Mouse (Mus musculus): ENCODE data around the gene Nrxn1. TPM values are rescaled to one million over a fixed set of nuclear protein-coding genes. Genes with fewer than 3 reads are reported as not detected.

The Nrxn1 gene
- polyA plus RNA-seq, 1 experiment from 2014 or later, result 2.1 TPM

GRCm38 (mm10) chr17:90271165-90271564, 821.7 kb downstream of the Nrxn1 start:
- WGBS, result 31% methylated on average over 4 of the region's 4 CpGs

GRCm38 (mm10) chr17:90269143-90269542, 823.7 kb downstream of the Nrxn1 start:
- ATAC-seq (ENCODE audit: insufficient read depth) (no peak), DNase-seq (peak; percentile 27)
- Histone ChIP-seq H3K9ac (no peak overlapping the region), H3K27ac (ENCODE audit: low read depth) (no peak overlapping the region), H3K4me1 (ENCODE audit: insufficient read depth) (no peaks in the 10 kb centered on the region), H3K27me3 (ENCODE audit: insufficient read depth, low read length) (no peaks in the 10 kb centered on the region), H3K9me3 (ENCODE audit: low read depth, low read length) (no peaks in the 10 kb centered on the region), H3K4me3 (ENCODE audit: low read depth, low read length) (no peak overlapping the region), H3K4me2 (no peak overlapping the region), H3K36me3 (ENCODE audit: insufficient read depth) (no peaks in the 10 kb centered on the region)
- WGBS, result 67% methylated on average over 2 of the region's 2 CpGs
- TF ChIP-seq CTCF (IDR thresholded peaks at IDR 0.05; ENCODE audit: low read depth), result peak; percentile 19; the same call in 1 of the 2 replicates

More at GRCm38 (mm10) chr17:90271165-90271564, 821.7 kb downstream of the Nrxn1 start:
- Histone ChIP-seq H3K27ac (ENCODE audit: low read depth) (no peak overlapping the region), H3K36me3 (ENCODE audit: insufficient read depth) (no peaks in the 10 kb centered on the region), H3K9ac (no peak overlapping the region), H3K27me3 (ENCODE audit: insufficient read depth, low read length) (no peaks in the 10 kb centered on the region), H3K4me2 (no peak overlapping the region), H3K4me1 (ENCODE audit: insufficient read depth) (no peaks in the 10 kb centered on the region), H3K4me3 (ENCODE audit: low read depth, low read length) (no peak overlapping the region), H3K9me3 (ENCODE audit: low read depth, low read length) (no peaks in the 10 kb centered on the region)
- DNase-seq (no peak), ATAC-seq (ENCODE audit: insufficient read depth) (no peak)
- no peak for TF ChIP-seq CTCF (IDR thresholded peaks at IDR 0.05; ENCODE audit: low read depth)

GRCm38 (mm10) chr17:90253451-90254131, 839.3 kb downstream of the Nrxn1 start:
- no peaks in the 10 kb centered on the region for H3K4me1 ChIP-seq (ENCODE audit: insufficient read depth)
- no peak overlapping the region for H3K27ac ChIP-seq (ENCODE audit: low read depth)
- ATAC-seq (ENCODE audit: insufficient read depth) (no peak), DNase-seq (no peak)
- no peak overlapping the region for H3K4me2 ChIP-seq
- no peaks in the 10 kb centered on the region for H3K27me3 ChIP-seq (ENCODE audit: insufficient read depth, low read length)
- WGBS, result 31% methylated on average over 5 of the region's 5 CpGs
- H3K36me3 ChIP-seq (ENCODE audit: insufficient read depth), result no peaks in the 10 kb centered on the region
- TF ChIP-seq CTCF (IDR thresholded peaks at IDR 0.05; ENCODE audit: low read depth), result no peak
- H3K9ac ChIP-seq, result no peak overlapping the region
- no peaks in the 10 kb centered on the region for H3K9me3 ChIP-seq (ENCODE audit: low read depth, low read length)
- H3K4me3 ChIP-seq (ENCODE audit: low read depth, low read length), result no peak overlapping the region

GRCm38 (mm10) chr17:90252196-90252595, 840.7 kb downstream of the Nrxn1 start:
- WGBS, result 62% methylated on average over 1 of the region's 1 CpGs
- no peaks in the 10 kb centered on the region for H3K36me3 ChIP-seq (ENCODE audit: insufficient read depth)
- H3K4me2 ChIP-seq, result no peak overlapping the region
- no peaks in the 10 kb centered on the region for H3K4me1 ChIP-seq (ENCODE audit: insufficient read depth)
- H3K27ac ChIP-seq (ENCODE audit: low read depth), result no peak overlapping the region
- H3K4me3 ChIP-seq (ENCODE audit: low read depth, low read length), result no peak overlapping the region
- DNase-seq, result peak; percentile 12
- no peak for ATAC-seq (ENCODE audit: insufficient read depth)
- H3K27me3 ChIP-seq (ENCODE audit: insufficient read depth, low read length), result no peaks in the 10 kb centered on the region
- TF ChIP-seq CTCF (IDR thresholded peaks at IDR 0.05; ENCODE audit: low read depth), result no peak
- H3K9me3 ChIP-seq (ENCODE audit: low read depth, low read length), result no peaks in the 10 kb centered on the region
- no peak overlapping the region for H3K9ac ChIP-seq

GRCm38 (mm10) chr17:90247071-90247849, 845.6 kb downstream of the Nrxn1 start:
- Histone ChIP-seq H3K4me1 (ENCODE audit: insufficient read depth) (no peaks in the 10 kb centered on the region), H3K4me3 (ENCODE audit: low read depth, low read length) (no peak overlapping the region), H3K27ac (ENCODE audit: low read depth) (no peak overlapping the region), H3K9ac (no peak overlapping the region), H3K36me3 (ENCODE audit: insufficient read depth) (no peaks in the 10 kb centered on the region), H3K4me2 (no peak overlapping the region), H3K27me3 (ENCODE audit: insufficient read depth, low read length) (no peaks in the 10 kb centered on the region), H3K9me3 (ENCODE audit: low read depth, low read length) (no peaks in the 10 kb centered on the region)
- ATAC-seq (ENCODE audit: insufficient read depth) (no peak), DNase-seq (no peak)
- TF ChIP-seq CTCF (IDR thresholded peaks at IDR 0.05; ENCODE audit: low read depth), result no peak
- 76% methylated on average over 7 of the region's 7 CpGs for WGBS

GRCm38 (mm10) chr17:90244339-90244738, 848.5 kb downstream of the Nrxn1 start:
- no peak for TF ChIP-seq CTCF (IDR thresholded peaks at IDR 0.05; ENCODE audit: low read depth)
- no peak for ATAC-seq (ENCODE audit: insufficient read depth)
- 54% methylated on average over 2 of the region's 2 CpGs for WGBS

GRCm38 (mm10) chr17:90238964-90239363, 853.9 kb downstream of the Nrxn1 start:
- H3K36me3 ChIP-seq (ENCODE audit: insufficient read depth), result no peaks in the 10 kb centered on the region
- DNase-seq (no peak), ATAC-seq (ENCODE audit: insufficient read depth) (no peak)
- H3K27me3 ChIP-seq (ENCODE audit: insufficient read depth, low read length), result no peaks in the 10 kb centered on the region
- 83% methylated on average over 3 of the region's 3 CpGs for WGBS
- no peaks in the 10 kb centered on the region for H3K9me3 ChIP-seq (ENCODE audit: low read depth, low read length)
- H3K27ac ChIP-seq (ENCODE audit: low read depth), result no peak overlapping the region
- no peaks in the 10 kb centered on the region for H3K4me1 ChIP-seq (ENCODE audit: insufficient read depth)
- no peak overlapping the region for H3K4me2 ChIP-seq
- TF ChIP-seq CTCF (IDR thresholded peaks at IDR 0.05; ENCODE audit: low read depth), result no peak
- no peak overlapping the region for H3K4me3 ChIP-seq (ENCODE audit: low read depth, low read length)
- H3K9ac ChIP-seq, result no peak overlapping the region

More at GRCm38 (mm10) chr17:90244339-90244738, 848.5 kb downstream of the Nrxn1 start:
- no peaks in the 10 kb centered on the region for H3K9me3 ChIP-seq (ENCODE audit: low read depth, low read length)
- H3K4me3 ChIP-seq (ENCODE audit: low read depth, low read length), result no peak overlapping the region
- H3K4me1 ChIP-seq (ENCODE audit: insufficient read depth), result no peaks in the 10 kb centered on the region
- no peak for DNase-seq
- no peak overlapping the region for H3K27ac ChIP-seq (ENCODE audit: low read depth)
- no peaks in the 10 kb centered on the region for H3K27me3 ChIP-seq (ENCODE audit: insufficient read depth, low read length)
- H3K9ac ChIP-seq, result no peak overlapping the region
- no peak overlapping the region for H3K4me2 ChIP-seq
- no peaks in the 10 kb centered on the region for H3K36me3 ChIP-seq (ENCODE audit: insufficient read depth)
